In genomic region chr14:54259722-54260085, GRCm38 (mm10) we compare ENCODE assay signal across 8 mouse cellular contexts. TPM values are rescaled to one million over a fixed set of nuclear protein-coding genes. Genes with fewer than 3 reads are reported as not detected.
A peak's percentile ranks its signal among the peaks of the same experiment; 100 is the strongest.
DNase-seq lines count a peak whose midpoint lies in the region; ATAC-seq and TF ChIP-seq lines count a peak whose summit lies in the region.

No protein-coding gene starts in this region.

- peak overlapping the region; percentile 85 for H3K4me3 ChIP-seq in cerebellum, adult 2 months (replicated peaks; ENCODE audit: insufficient read depth, low read depth, low read length)
- H3K4me3 ChIP-seq in forebrain, embryonic 11.5 days (ENCODE audit: low read depth, low read length): peak overlapping the region; percentile 57
- peak overlapping the region; percentile 71 to 78 for H3K4me3 ChIP-seq in liver, embryonic 14.5 days (ENCODE audit: insufficient read depth in 1 of 2, low read depth in 2 of 2, low read length in 2 of 2)

- H3K27me3 ChIP-seq in cerebellum, adult 2 months (ENCODE audit: control insufficient read depth, insufficient read depth, low read length): no peaks in the 10 kb centered on the region
- H3K27me3 ChIP-seq in forebrain, embryonic 11.5 days (ENCODE audit: control insufficient read depth, insufficient read depth, low read length): no peaks in the 10 kb centered on the region
- no peaks in the 10 kb centered on the region for H3K27me3 ChIP-seq in liver, embryonic 14.5 days (ENCODE audit: control insufficient read depth, insufficient read depth, low read length)

- TF ChIP-seq EP300 in liver, embryonic 14.5 days (IDR thresholded peaks at IDR 0.05; ENCODE audit: low read depth): no peak

- no peak overlapping the region for H3K27ac ChIP-seq in cerebellum, adult 2 months (ENCODE audit: insufficient read depth, low read length)
- no peak overlapping the region for H3K27ac ChIP-seq in forebrain, embryonic 11.5 days (ENCODE audit: low read depth, low read length)
- H3K27ac ChIP-seq in liver, embryonic 14.5 days: no peak overlapping the region

- H3K36me3 ChIP-seq in forebrain, embryonic 11.5 days (ENCODE audit: control insufficient read depth, insufficient read depth, low read length): no peaks in the 10 kb centered on the region; the same call in 1 of the 2 replicates
- H3K36me3 ChIP-seq in liver, embryonic 14.5 days (replicated peaks; ENCODE audit: control insufficient read depth, insufficient read depth, low read depth): no peaks in the 10 kb centered on the region

- peak overlapping the region; percentile 67 for H3K9ac ChIP-seq in forebrain, embryonic 11.5 days (ENCODE audit: low read length)
- peak overlapping the region; percentile 69 for H3K9ac ChIP-seq in liver, embryonic 14.5 days (replicated peaks)

- no peak for TF ChIP-seq CTCF in cerebellum, adult 2 months (IDR thresholded peaks at IDR 0.05; ENCODE audit: borderline replicate concordance, insufficient read depth, low read depth, low read length)
- no peak for TF ChIP-seq CTCF in liver, embryonic 14.5 days (IDR thresholded peaks at IDR 0.05; ENCODE audit: low read depth)

- WGBS in cerebellum, adult 2 months: 18% methylated on average over 8 of the region's 8 CpGs
- WGBS in forebrain, embryonic 11.5 days: 26% methylated on average over 8 of the region's 8 CpGs
- 19% methylated on average over 8 of the region's 8 CpGs for WGBS in liver, embryonic 14.5 days (ENCODE audit: insufficient replicate concordance)

- H3K4me2 ChIP-seq in forebrain, embryonic 11.5 days (ENCODE audit: low read depth, low read length, severe bottlenecking): peak overlapping the region; percentile 90
- peak overlapping the region; percentile 82 for H3K4me2 ChIP-seq in liver, embryonic 14.5 days (ENCODE audit: low read depth)

- no peak for TF ChIP-seq POLR2A in cerebellum, adult 2 months (IDR thresholded peaks at IDR 0.05; ENCODE audit: borderline replicate concordance, insufficient read depth, low read length)

- no peaks in the 10 kb centered on the region for H3K9me3 ChIP-seq in forebrain, embryonic 11.5 days (ENCODE audit: control insufficient read depth, low read length)
- no peaks in the 10 kb centered on the region for H3K9me3 ChIP-seq in liver, embryonic 14.5 days (ENCODE audit: control insufficient read depth, low read length)

- H3K4me1 ChIP-seq in cerebellum, adult 2 months (ENCODE audit: control insufficient read depth, insufficient read depth, low read length): no peaks in the 10 kb centered on the region; the same call in 1 of the 2 replicates
- H3K4me1 ChIP-seq in forebrain, embryonic 11.5 days (replicated peaks; ENCODE audit: control insufficient read depth, insufficient read depth, low read length): peaks cover 6% of the 10 kb centered on the region; the same call in 1 of the 2 replicates
- H3K4me1 ChIP-seq in liver, embryonic 14.5 days (replicated peaks; ENCODE audit: control insufficient read depth in 2 of 2, insufficient read depth in 2 of 2, low read length in 1 of 2): peaks cover 20 to 27% of the 10 kb centered on the region in 2 experiments

- no peak for DNase-seq in cerebellum, adult 2 months
- no peak for DNase-seq in cerebellum, postnatal 4 days (ENCODE audit: low spot score in 2 of 2)
- DNase-seq in 3134 (ENCODE audit: extremely low read depth, insufficient read length, low spot score): peak; percentile 18
- DNase-seq in forebrain, embryonic 11.5 days (ENCODE audit: low spot score): no peak
- no peak for DNase-seq in liver, embryonic 14.5 days (ENCODE audit: low read depth in 3 of 3, low spot score in 3 of 3)
- DNase-seq in frontal cortex, postnatal 36 days (ENCODE audit: low spot score in 2 of 2): no peak
- DNase-seq in retina, embryonic 14.5 days (ENCODE audit: low spot score): no peak

- no peak for ATAC-seq in forebrain, embryonic 11.5 days (replicated peaks; ENCODE audit: low FRiP score)
- no peak for ATAC-seq in liver, embryonic 14.5 days (ENCODE audit: insufficient read depth)
- ATAC-seq in activated CD4-positive, CD25-positive, alpha-beta regulatory T cell, adult 4 months: no peak

RNA-seq across cellular contexts. Expression of gene Abhd4, which starts 5.7 kb away (rescaled TPM):
- polyA plus RNA-seq in cerebellum, adult 2 months (2012; rRNA removed): 57.6 and 59.2 TPM in 2 replicates
- polyA plus RNA-seq in forebrain, embryonic 11.5 days (2014; fragmentation: Nextera tagmentation; extraction: Ambion mirVana): 50.9 and 53.5 TPM in 2 replicates
- polyA plus RNA-seq in liver, embryonic 14.5 days (2012; rRNA removed): 5.9 and 6.1 TPM in 2 replicates
- polyA plus RNA-seq in liver, embryonic 14.5 days (2014; fragmentation: Nextera tagmentation; extraction: Ambion mirVana): 14.9 and 18.3 TPM in 2 replicates
- polyA plus RNA-seq in activated CD4-positive, CD25-positive, alpha-beta regulatory T cell, adult 4 months (2017; shearing (Covaris generic)): 10 to 100 TPM; 16.3 to 16.9 TPM

RNA-seq across cellular contexts. Expression of gene Dad1, which starts 5.8 kb away (rescaled TPM):
- polyA plus RNA-seq in cerebellum, adult 2 months (2012; rRNA removed): 238 and 254 TPM in 2 replicates
- polyA plus RNA-seq in forebrain, embryonic 11.5 days (2014; fragmentation: Nextera tagmentation; extraction: Ambion mirVana): 233 and 240 TPM in 2 replicates
- polyA plus RNA-seq in liver, embryonic 14.5 days (2012; rRNA removed): 133 and 145 TPM in 2 replicates
- polyA plus RNA-seq in liver, embryonic 14.5 days (2014; fragmentation: Nextera tagmentation; extraction: Ambion mirVana): 221 and 224 TPM in 2 replicates
- 100 to 1,000 TPM; 424 to 425 TPM for polyA plus RNA-seq in activated CD4-positive, CD25-positive, alpha-beta regulatory T cell, adult 4 months (2017; shearing (Covaris generic))

RNA-seq across cellular contexts. Expression of gene Olfr49, which starts 25.0 kb away (rescaled TPM):
- not detected in 2 replicates for polyA plus RNA-seq in cerebellum, adult 2 months (2012; rRNA removed)
- not detected in 2 replicates for polyA plus RNA-seq in forebrain, embryonic 11.5 days (2014; fragmentation: Nextera tagmentation; extraction: Ambion mirVana)
- not detected in 2 replicates for polyA plus RNA-seq in liver, embryonic 14.5 days (2012; rRNA removed)
- not detected in 2 replicates for polyA plus RNA-seq in liver, embryonic 14.5 days (2014; fragmentation: Nextera tagmentation; extraction: Ambion mirVana)
- polyA plus RNA-seq in activated CD4-positive, CD25-positive, alpha-beta regulatory T cell, adult 4 months (2017; shearing (Covaris generic)): under 1 TPM in 1 of 2 experiments, not detected in 1; 0.08 TPM
